Mouse (Mus musculus): ENCODE data around the gene Selenbp1. TPM values are rescaled to one million over a fixed set of nuclear protein-coding genes. Genes with fewer than 3 reads are reported as not detected.
"Not testable (repeated sequence)": the region's sequence is repeated elsewhere in the genome, so short reads cannot be mapped to it uniquely, and the experiment has no call there.

Gene Selenbp1
- polyA plus RNA-seq, 1 experiment from 2014 or later, result 15.3 TPM

- no peaks in the 10 kb centered on the region for H3K9me3 ChIP-seq (replicated peaks)
- H3K4me3 ChIP-seq (replicated peaks), result no peak overlapping the region
- H3K27ac ChIP-seq (replicated peaks), result no peak overlapping the region
- 72% methylated on average over 14 of the region's 14 CpGs for WGBS
- H3K36me3 ChIP-seq, result no peaks in the 10 kb centered on the region
- no peaks in the 10 kb centered on the region for H3K27me3 ChIP-seq (replicated peaks)
- no peak for ATAC-seq (ENCODE audit: low FRiP score)
- no peaks in the 10 kb centered on the region for H3K4me1 ChIP-seq
- H3K4me2 ChIP-seq, result no peak overlapping the region
- H3K9ac ChIP-seq (replicated peaks), result no peak overlapping the region
These were observed 15.0 kb upstream of the Selenbp1 start for GRCm38 (mm10) chr3:94917816-94918361.

GRCm38 (mm10) chr3:94918845-94919244, 14.0 kb upstream of the Selenbp1 start:
- H3K9ac ChIP-seq (replicated peaks), result no peak overlapping the region
- no peaks in the 10 kb centered on the region for H3K9me3 ChIP-seq (replicated peaks)
- no peaks in the 10 kb centered on the region for H3K4me1 ChIP-seq
- no peak for ATAC-seq (ENCODE audit: low FRiP score)
- WGBS, result 47% methylated on average over 4 of the region's 4 CpGs
- H3K27me3 ChIP-seq (replicated peaks), result no peaks in the 10 kb centered on the region
- H3K4me3 ChIP-seq (replicated peaks), result no peak overlapping the region
- no peak overlapping the region for H3K4me2 ChIP-seq
- H3K36me3 ChIP-seq, result no peaks in the 10 kb centered on the region
- no peak overlapping the region for H3K27ac ChIP-seq (replicated peaks)

GRCm38 (mm10) chr3:94921104-94921503, 11.8 kb upstream of the Selenbp1 start:
- no peaks in the 10 kb centered on the region for H3K9me3 ChIP-seq (replicated peaks)
- no peak for ATAC-seq (ENCODE audit: low FRiP score)

GRCm38 (mm10) chr3:94922333-94922732, 10.5 kb upstream of the Selenbp1 start:
- H3K4me1 ChIP-seq, result no peaks in the 10 kb centered on the region
- 21% methylated on average over 3 of the region's 3 CpGs for WGBS
- no peaks in the 10 kb centered on the region for H3K9me3 ChIP-seq (replicated peaks)
- no peaks in the 10 kb centered on the region for H3K36me3 ChIP-seq
- no peak overlapping the region for H3K4me3 ChIP-seq (replicated peaks)
- no peak overlapping the region for H3K27ac ChIP-seq (replicated peaks)
- H3K9ac ChIP-seq (replicated peaks), result no peak overlapping the region
- no peak for ATAC-seq (ENCODE audit: low FRiP score)
- H3K27me3 ChIP-seq (replicated peaks), result no peaks in the 10 kb centered on the region
- no peak overlapping the region for H3K4me2 ChIP-seq

More at GRCm38 (mm10) chr3:94921104-94921503, 11.8 kb upstream of the Selenbp1 start:
- H3K9ac ChIP-seq (replicated peaks), result no peak overlapping the region
- H3K27ac ChIP-seq (replicated peaks), result no peak overlapping the region
- H3K4me3 ChIP-seq (replicated peaks), result no peak overlapping the region
- no peaks in the 10 kb centered on the region for H3K36me3 ChIP-seq
- no peak overlapping the region for H3K4me2 ChIP-seq
- WGBS, result 54% methylated on average over 3 of the region's 3 CpGs
- no peaks in the 10 kb centered on the region for H3K4me1 ChIP-seq
- H3K27me3 ChIP-seq (replicated peaks), result no peaks in the 10 kb centered on the region

- Histone ChIP-seq H3K27ac (replicated peaks) (no peak overlapping the region), H3K4me1 (no peaks in the 10 kb centered on the region), H3K36me3 (no peaks in the 10 kb centered on the region), H3K27me3 (replicated peaks) (no peaks in the 10 kb centered on the region), H3K9me3 (replicated peaks) (no peaks in the 10 kb centered on the region), H3K9ac (replicated peaks) (no peak overlapping the region), H3K4me2 (no peak overlapping the region), H3K4me3 (replicated peaks) (no peak overlapping the region)
- no peak for ATAC-seq (ENCODE audit: low FRiP score)
- 73% methylated on average over 8 of the region's 8 CpGs for WGBS
These were observed 8.2 kb upstream of the Selenbp1 start for GRCm38 (mm10) chr3:94924688-94925087.

GRCm38 (mm10) chr3:94926301-94926736, 6.5 kb upstream of the Selenbp1 start:
- not testable (repeated sequence) for H3K4me2 ChIP-seq; H3K9ac ChIP-seq (replicated peaks); H3K9me3 ChIP-seq (replicated peaks); H3K4me1 ChIP-seq; H3K36me3 ChIP-seq; H3K4me3 ChIP-seq (replicated peaks); H3K27me3 ChIP-seq (replicated peaks); H3K27ac ChIP-seq (replicated peaks); ATAC-seq (ENCODE audit: low FRiP score)
- 50% methylated on average over 4 of the region's 4 CpGs for WGBS

DNA sequence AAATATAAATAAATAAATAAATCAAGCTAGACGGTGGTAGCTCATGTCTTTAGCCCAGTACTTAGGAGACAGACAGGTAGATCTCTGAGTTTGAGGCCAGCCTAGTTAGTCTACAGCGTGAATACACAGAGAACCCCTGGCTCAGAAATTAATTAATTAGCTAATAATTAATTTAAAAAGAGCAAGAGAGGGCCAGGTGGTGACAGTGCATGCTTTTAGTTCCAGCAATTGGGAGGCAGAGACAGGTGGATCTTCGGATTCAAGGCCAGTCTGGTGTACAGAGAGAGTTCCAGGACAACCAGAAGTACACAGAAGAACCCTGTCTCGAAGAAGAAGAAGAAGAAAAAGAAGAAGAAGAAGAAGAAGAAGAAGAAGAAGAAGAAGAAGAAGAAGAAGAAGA, 3.9 kb upstream of the Selenbp1 start:
- not testable (repeated sequence) for H3K27ac ChIP-seq (replicated peaks); H3K27me3 ChIP-seq (replicated peaks); H3K9me3 ChIP-seq (replicated peaks); H3K9ac ChIP-seq (replicated peaks); ATAC-seq (ENCODE audit: low FRiP score); H3K4me3 ChIP-seq (replicated peaks); H3K36me3 ChIP-seq; H3K4me2 ChIP-seq
- WGBS, result 89% methylated on average over 4 of the region's 4 CpGs
- H3K4me1 ChIP-seq, result peaks cover 11% of the 10 kb centered on the region; the same call in 1 of the 2 replicates

DNA sequence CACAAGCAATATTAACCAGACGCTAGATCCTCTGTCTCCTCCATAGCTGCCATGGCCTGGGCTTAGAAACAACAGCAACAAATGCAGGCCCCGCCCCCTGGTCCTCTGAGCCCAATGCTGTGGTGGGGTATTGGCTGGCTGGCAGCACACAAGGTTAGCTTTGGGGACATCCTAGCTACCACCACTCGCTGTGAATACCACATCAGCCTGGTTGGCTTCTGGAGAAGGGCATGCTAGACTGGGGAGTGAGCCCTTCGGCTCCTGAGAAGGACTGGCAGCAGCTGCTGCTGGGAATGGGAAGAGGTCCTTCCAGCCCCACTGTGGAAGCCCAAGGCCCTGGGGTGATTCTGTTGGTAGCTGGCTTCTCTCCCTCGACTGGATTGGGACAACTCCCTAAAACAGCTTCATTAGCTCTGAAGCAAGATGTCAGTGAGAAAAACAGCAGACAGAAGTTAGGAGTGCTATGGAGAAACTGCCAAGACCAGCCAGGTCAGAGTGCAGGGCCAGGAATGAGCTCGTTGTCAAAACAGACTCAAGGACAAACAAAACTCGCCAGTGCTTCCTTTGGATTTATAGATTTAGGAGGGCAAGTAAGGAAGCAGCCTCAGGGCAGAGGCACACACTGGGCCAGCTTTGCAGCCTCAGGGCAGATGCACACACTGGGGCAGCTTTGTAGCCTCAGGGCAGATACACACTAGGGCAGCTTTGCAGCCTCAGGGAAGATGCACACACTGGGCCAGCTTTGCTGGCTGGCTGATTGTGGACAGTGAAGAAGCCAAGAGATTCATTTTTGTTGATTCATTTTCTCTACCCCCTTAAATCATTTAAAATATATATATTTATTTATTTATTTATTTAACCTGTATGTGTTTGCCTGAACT, 2.2 kb upstream of the Selenbp1 start:
- not testable (repeated sequence) for H3K27ac ChIP-seq (replicated peaks); H3K9me3 ChIP-seq (replicated peaks); H3K4me2 ChIP-seq; H3K4me3 ChIP-seq (replicated peaks); H3K36me3 ChIP-seq; H3K27me3 ChIP-seq (replicated peaks); ATAC-seq (ENCODE audit: low FRiP score); H3K9ac ChIP-seq (replicated peaks)
- H3K4me1 ChIP-seq, result peaks cover 11% of the 10 kb centered on the region; the same call in 1 of the 2 replicates
- 48% methylated on average over 7 of the region's 7 CpGs for WGBS

- H3K4me1 ChIP-seq, result peaks cover 11% of the 10 kb centered on the region; the same call in 1 of the 2 replicates
- not testable (repeated sequence) for H3K27ac ChIP-seq (replicated peaks); ATAC-seq (ENCODE audit: low FRiP score); H3K36me3 ChIP-seq; H3K9ac ChIP-seq (replicated peaks); H3K9me3 ChIP-seq (replicated peaks); H3K4me2 ChIP-seq; H3K4me3 ChIP-seq (replicated peaks); H3K27me3 ChIP-seq (replicated peaks)
- WGBS, result 89% methylated on average over 10 of the region's 10 CpGs
These were observed 1.3 kb upstream of the Selenbp1 start for GRCm38 (mm10) chr3:94931427-94932082.

GRCm38 (mm10) chr3:94932279-94932678, 577 bp upstream of the Selenbp1 start:
- not testable (repeated sequence) for ATAC-seq (ENCODE audit: low FRiP score); H3K9me3 ChIP-seq (replicated peaks); H3K36me3 ChIP-seq; H3K27me3 ChIP-seq (replicated peaks); H3K4me3 ChIP-seq (replicated peaks); H3K9ac ChIP-seq (replicated peaks)
- H3K4me2 ChIP-seq, result peak overlapping the region; percentile 54
- H3K27ac ChIP-seq (replicated peaks), result peak overlapping the region; percentile 45
- WGBS, result 61% methylated on average over 2 of the region's 2 CpGs
- peaks cover 11% of the 10 kb centered on the region; the same call in 1 of the 2 replicates for H3K4me1 ChIP-seq

- Histone ChIP-seq H3K4me2 (peak overlapping the region; percentile 54; the same call in 1 of the 2 replicates), H3K4me1 (peaks cover 11% of the 10 kb centered on the region; the same call in 1 of the 2 replicates)
- not testable (repeated sequence) for H3K27ac ChIP-seq (replicated peaks); H3K27me3 ChIP-seq (replicated peaks); H3K9ac ChIP-seq (replicated peaks); H3K4me3 ChIP-seq (replicated peaks); H3K36me3 ChIP-seq; H3K9me3 ChIP-seq (replicated peaks); ATAC-seq (ENCODE audit: low FRiP score)
- WGBS, result no CpG with 5 or more reads among the region's 2 CpGs
These were observed 748 bp downstream of the Selenbp1 start for GRCm38 (mm10) chr3:94933604-94934003.

Measured in neural tube, embryonic 15.5 days (tissue).